Mouse (Mus musculus) spleen, adult 2 months (tissue): ENCODE data around the gene Polr2a.

Experiments used
- CTCF ChIP-seq: fragments of 200-500 bp; IDR thresholded peaks from 2 replicates; pipeline ENCODE4 v1.5.1; 2011; ENCODE audit warnings: mild to moderate bottlenecking, inconsistent platforms; ENCODE audit not compliant: insufficient read depth, insufficient read length, insufficient replicate concordance; ENCODE audit errors: extremely low read depth
- POLR2A ChIP-seq: fragments of 200-500 bp; IDR thresholded peaks from 2 replicates; pipeline ENCODE4 v1.6.1; 2011; ENCODE audit warnings: low read depth, low read length, inconsistent platforms

GRCm38 (mm10) chr11:69751635-69752034 is 6.8 kb downstream of the Polr2a start:
- TF ChIP-seq CTCF (no peak), POLR2A (no peak)
